Mouse (Mus musculus): ENCODE results near the gene Itpka.

DNA sequence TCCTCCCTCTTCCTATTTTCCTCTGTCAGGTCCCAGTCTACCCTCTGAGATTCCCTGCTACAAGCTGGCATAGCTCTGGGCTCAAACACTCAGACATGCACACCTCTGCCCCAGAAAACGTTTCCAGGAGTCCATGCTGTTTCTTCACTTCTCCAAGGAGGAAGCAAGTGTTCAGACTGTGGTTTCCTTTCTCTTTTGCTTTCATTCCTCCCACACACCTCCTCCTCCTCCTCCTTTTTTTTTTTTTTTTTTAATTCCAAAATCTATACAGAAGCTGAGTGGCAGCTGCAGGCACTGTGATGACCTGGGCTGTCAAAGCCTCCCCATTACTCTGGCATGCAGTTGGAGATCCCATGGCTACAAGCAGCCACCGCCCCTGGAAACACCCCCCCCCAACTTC is 1.6 kb upstream of the Itpka start:
- no peak for TF ChIP-seq CTCF (IDR thresholded peaks at IDR 0.05; ENCODE audit: extremely low read depth, insufficient read depth, low read length)
- TF ChIP-seq POLR2A (IDR thresholded peaks at IDR 0.05; ENCODE audit: extremely low read depth, insufficient read depth, low read length): no peak
